Mouse (Mus musculus): ENCODE measurements around the gene Mical2.

- no peak for TF ChIP-seq EP300 (IDR thresholded peaks at IDR 0.05; ENCODE audit: insufficient read depth, low read depth, low read length)
- no peak for TF ChIP-seq CTCF (IDR thresholded peaks at IDR 0.05)
These were observed 802 bp upstream of the Mical2 start for GRCm38 (mm10) chr7:112224854-112225253.
